Mouse (Mus musculus) mouse trophoblast stem cell (cell line): ENCODE data around the gene Wnt3a.
"Not testable (repeated sequence)": the region's sequence is repeated elsewhere in the genome, so short reads cannot be mapped to it uniquely, and the experiment has no call there.

ENCODE experiments used
- in situ Hi-C, 2 experiments: fragments of 300-500 bp; cut with MseI, MboI; formaldehyde crosslinking; loops; 2 replicates in 1 of 2; 3 replicates in 1 of 2; pipeline ENCODE4 v1.15.1; 2025

Gene Wnt3a

GRCm38 (mm10) chr11:59222306-59222705 is 68.2 kb downstream of the Wnt3a start:
- in situ Hi-C loops = no loop called here

DNA sequence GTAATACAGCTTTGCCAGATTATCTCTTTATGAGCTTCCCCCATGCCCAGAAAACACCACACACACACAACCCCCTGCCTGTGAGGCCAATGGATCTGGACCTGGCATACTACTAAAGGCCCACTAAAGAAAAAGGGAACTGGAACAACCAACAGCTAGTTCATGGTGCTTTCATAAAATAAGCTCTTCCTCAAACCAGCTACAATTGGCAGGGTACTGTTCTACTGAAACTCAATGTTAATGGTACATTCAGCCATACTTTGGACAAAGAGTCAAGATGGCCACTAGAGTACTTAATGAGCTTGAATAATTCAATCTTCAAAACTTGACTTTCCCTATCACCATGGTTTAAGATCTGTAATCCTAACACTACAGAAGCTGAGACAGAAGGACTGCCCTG is 68.9 kb downstream of the Wnt3a start:
- in situ Hi-C loops = no loop called here

DNA sequence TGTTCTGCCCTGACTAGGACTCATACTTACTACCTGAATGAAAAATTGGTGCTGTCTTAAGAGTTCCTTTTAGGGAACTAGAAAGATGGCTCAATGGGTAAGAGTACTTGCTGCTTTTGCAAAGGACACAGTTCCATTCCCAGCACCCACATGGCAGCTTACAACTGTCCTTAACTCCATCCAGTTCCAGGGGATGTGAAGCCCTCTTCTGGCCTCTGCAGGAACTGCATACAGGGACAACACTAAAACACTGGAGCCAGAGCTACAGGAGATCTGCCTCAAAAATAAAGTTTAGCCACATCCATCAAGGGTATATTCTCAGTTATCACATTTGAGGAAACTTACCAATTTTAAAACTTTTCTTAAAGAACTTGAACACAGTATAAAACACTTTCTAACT is 71.5 kb downstream of the Wnt3a start:
- in situ Hi-C loops = no loop called here

- in situ Hi-C loops = no loop called here
These were observed 72.1 kb downstream of the Wnt3a start for GRCm38 (mm10) chr11:59218389-59218998.

DNA sequence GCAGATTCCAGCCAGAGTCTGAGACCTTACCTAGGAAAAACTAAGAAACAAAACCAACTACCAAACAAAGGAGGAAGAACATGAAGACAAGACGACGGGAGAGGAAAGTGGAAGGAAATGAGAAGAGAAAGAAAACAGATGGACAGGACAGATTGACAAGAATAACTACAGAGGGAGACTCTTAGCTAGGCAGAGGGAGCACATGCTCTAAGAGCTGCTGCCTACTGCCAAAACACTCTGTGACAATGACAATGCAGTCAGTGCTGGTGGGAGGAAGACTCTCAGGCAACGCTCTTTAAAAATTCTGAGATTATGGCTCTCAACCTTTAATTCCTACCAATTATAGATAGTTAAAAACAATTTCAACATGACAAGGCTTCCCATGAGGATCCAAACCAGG is 73.6 kb downstream of the Wnt3a start:
- in situ Hi-C loops = no loop called here

DNA sequence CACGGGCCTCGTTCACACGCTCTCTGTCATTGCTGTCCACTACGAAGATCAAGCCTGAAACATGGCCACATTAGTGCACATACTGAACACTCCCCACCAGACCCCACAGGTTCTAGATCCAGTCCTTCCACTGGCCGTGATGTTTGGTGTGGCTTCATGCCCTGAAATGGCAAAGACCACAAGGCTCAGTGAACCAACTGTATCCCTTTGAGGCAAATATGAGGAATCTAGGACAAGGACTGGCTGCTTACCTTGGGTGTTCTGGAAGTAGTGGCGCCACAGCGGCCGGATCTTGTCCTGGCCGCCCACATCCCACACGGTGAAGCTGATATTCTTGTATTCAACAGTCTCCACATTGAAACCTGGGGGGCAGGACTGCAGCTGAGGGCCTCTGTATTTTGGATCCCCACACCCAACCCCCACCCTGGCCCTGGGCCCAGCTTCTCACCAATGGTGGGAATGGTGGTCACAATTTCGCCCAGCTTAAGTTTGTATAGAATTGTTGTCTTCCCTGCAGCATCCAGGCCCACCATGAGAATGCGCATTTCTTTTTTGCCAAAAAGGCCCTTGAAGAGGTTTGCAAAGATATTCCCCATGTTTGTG is 77.6 kb downstream of the Wnt3a start:
- in situ Hi-C loops = no loop called here

DNA sequence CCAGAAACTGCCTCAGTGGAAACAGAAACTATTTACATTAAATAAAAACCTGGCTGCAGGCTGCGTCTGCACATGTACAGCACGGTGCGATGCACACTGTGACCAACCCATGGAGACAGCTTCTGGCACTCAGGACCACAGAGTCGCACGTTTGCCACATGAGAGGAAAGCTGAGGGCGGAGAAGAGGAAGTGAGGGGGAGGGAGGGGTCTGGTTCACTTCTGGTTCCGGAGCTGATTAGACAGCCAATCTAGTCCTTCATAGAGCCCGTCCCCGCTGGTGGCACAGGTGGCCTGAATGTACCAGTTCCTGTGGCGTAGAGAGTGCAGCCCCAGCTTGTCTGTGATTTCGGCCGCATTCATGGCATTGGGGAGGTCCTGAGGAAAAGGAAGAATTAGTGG is 78.2 kb downstream of the Wnt3a start:
- in situ Hi-C loops = not testable (repeated sequence)

- in situ Hi-C loops = not testable (repeated sequence)
These were observed 79.0 kb downstream of the Wnt3a start for GRCm38 (mm10) chr11:59211561-59211960.

DNA sequence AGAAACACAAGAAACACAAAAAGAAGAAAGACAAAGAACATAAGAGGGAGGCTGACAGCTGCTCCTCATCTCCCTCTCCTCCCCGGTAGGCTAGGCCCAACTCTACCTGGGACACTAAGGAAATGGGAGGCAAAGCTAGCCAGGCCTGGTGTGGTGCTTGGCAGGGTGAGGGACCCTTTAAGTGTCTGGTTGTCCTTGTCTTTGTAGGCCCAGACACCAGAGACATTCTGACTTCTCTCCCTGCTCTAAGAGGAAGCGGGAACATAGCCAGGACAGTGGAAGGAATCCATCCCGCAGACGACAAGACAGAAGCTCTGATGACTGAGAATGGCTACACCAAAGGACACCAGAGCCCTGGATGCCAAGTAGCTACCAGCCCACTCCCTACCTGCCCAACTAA is 80.5 kb downstream of the Wnt3a start:
- in situ Hi-C loops = no loop called here

DNA sequence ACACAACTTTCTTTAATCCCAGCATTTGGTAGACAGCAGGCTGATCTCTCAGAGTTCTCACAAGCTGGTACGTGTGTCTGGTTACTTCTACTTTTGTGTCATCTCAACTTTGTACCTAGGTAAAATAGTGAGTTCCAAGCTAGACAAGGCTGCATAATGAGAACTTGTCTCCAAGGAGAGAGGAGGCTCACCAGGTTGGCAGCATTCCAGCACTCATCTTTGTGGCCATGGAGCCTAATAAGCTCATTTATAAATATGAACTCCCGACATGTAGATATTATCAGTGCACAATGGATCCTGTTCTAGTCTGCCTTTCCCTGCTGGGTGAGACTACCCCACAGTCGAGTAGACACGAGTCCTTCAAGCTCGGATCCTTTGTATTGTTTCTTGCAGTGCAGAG is 81.0 kb downstream of the Wnt3a start:
- in situ Hi-C loops = no loop called here

- in situ Hi-C loops = no loop called here
These were observed 81.5 kb downstream of the Wnt3a start for GRCm38 (mm10) chr11:59209003-59209441.

DNA sequence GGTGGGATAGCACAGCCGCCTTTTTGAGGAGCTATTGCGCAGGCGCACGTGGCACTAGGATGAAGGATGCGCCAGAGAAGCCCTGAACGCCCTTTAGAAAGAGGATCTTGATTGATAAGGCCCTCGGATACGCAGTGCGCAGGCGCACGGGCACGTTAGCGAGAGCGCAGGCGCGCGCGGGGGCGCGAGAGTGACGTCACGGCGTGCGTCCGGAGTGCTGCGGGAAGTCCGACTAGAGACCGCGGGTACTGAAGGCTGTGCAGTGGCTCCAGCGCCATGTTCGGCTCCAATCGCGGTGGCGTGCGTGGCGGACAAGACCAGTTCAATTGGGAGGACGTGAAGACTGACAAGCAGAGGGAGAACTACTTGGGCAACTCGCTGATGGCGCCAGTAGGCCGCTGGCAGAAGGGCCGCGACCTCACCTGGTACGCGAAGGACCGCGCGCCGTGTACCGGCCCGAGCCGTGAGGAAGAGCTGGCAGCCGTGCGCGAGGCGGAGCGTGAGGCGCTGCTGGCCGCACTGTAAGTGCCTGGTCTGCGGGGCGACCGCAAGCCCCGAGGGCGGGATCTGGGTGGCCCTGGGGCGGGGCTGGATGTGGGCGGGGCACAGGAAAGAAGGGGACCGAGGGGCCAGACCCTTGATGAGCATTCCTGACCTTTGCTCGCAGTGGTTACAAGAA is 82.3 kb downstream of the Wnt3a start, which contains the start of gene 2310033P09Rik:
2310033P09Rik (plus strand) TSS at position 169 of the 679 bp plus-strand sequence.
- in situ Hi-C loops = no loop called here

GRCm38 (mm10) chr11:59202081-59202995 is 88.2 kb downstream of the Wnt3a start, which contains the start of gene Mrpl55:
Mrpl55 (plus strand) TSS chr11:59202486.
- in situ Hi-C loops = no loop called here

GRCm38 (mm10) chr11:59201216-59202002 is 89.1 kb downstream of the Wnt3a start:
- in situ Hi-C loops = no loop called here
